Mouse (Mus musculus) embryonic fibroblast, embryonic 13.5 days (primary cell): Measurements from ENCODE around the gene Nt5dc2. TPM values are rescaled to one million over a fixed set of nuclear protein-coding genes. Genes with fewer than 3 reads are reported as not detected.

ENCODE experiments used
- H3K27ac ChIP-seq: 2 replicates; pipeline ENCODE4 v1.5.1; 2012; ENCODE audit warnings: low read length, control low read depth, inconsistent platforms; ENCODE audit not compliant: insufficient read depth
- H3K4me1 ChIP-seq: 2 replicates; pipeline ENCODE4 v1.6.1; 2011; ENCODE audit warnings: low read length; ENCODE audit not compliant: control insufficient read depth, insufficient read depth
- H3K4me3 ChIP-seq: 2 replicates; pipeline ENCODE4 v1.5.1; 2011; ENCODE audit warnings: mild to moderate bottlenecking, control low read depth, low read length; ENCODE audit not compliant: insufficient read depth
- CTCF ChIP-seq: IDR thresholded peaks from 2 replicates; pipeline ENCODE4 v1.5.1; 2011; ENCODE audit warnings: mild to moderate bottlenecking, control low read depth, low read length, moderate library complexity, borderline replicate concordance; ENCODE audit not compliant: insufficient read depth
- POLR2A ChIP-seq: IDR thresholded peaks from 2 replicates; pipeline ENCODE4 v1.6.1; 2011; ENCODE audit warnings: low read depth, mild to moderate bottlenecking, control low read depth, low read length, moderate library complexity
- polyA plus RNA-seq: library from polyadenylated mRNA; stranded (reverse); fragments of >200 nt; gene quantifications from 2 replicates; pipeline ENCODE4 v1.2.4, GENCODE M21; 2011; ENCODE audit warnings: low read depth; ENCODE audit not compliant: missing spikeins, insufficient read length

The Nt5dc2 gene
- polyA plus RNA-seq, 1 experiment = 119 TPM

GRCm38 (mm10) chr14:31179677-31180365 is 49.0 kb downstream of the Nt5dc2 start:
- H3K27ac ChIP-seq = no peak overlapping the region
- no peak for TF ChIP-seq POLR2A
- TF ChIP-seq CTCF = no peak
- no peak overlapping the region for H3K4me3 ChIP-seq
- H3K4me1 ChIP-seq = no peaks in the 10 kb centered on the region

- TF ChIP-seq POLR2A = no peak
- TF ChIP-seq CTCF = no peak
- H3K4me3 ChIP-seq = no peak overlapping the region
- H3K4me1 ChIP-seq = no peaks in the 10 kb centered on the region
- no peak overlapping the region for H3K27ac ChIP-seq
These were observed 50.7 kb downstream of the Nt5dc2 start for GRCm38 (mm10) chr14:31181512-31181911.

- TF ChIP-seq CTCF = no peak
- no peak for TF ChIP-seq POLR2A
These were observed 52.0 kb downstream of the Nt5dc2 start for GRCm38 (mm10) chr14:31182786-31183290.

GRCm38 (mm10) chr14:31183541-31183940 is 52.7 kb downstream of the Nt5dc2 start:
- H3K27ac ChIP-seq = no peak overlapping the region
- H3K4me3 ChIP-seq = no peak overlapping the region
- H3K4me1 ChIP-seq = peaks cover 2% of the 10 kb centered on the region; the same call in 1 of the 2 replicates
- no peak for TF ChIP-seq POLR2A
- TF ChIP-seq CTCF = no peak

More at GRCm38 (mm10) chr14:31182786-31183290, 52.0 kb downstream of the Nt5dc2 start:
- Histone ChIP-seq H3K27ac (no peak overlapping the region), H3K4me1 (no peaks in the 10 kb centered on the region), H3K4me3 (no peak overlapping the region)

GRCm38 (mm10) chr14:31184195-31184594 is 53.3 kb downstream of the Nt5dc2 start:
- H3K4me1 ChIP-seq = peaks cover 4% of the 10 kb centered on the region; the same call in 1 of the 2 replicates
- no peak overlapping the region for H3K27ac ChIP-seq
- H3K4me3 ChIP-seq = no peak overlapping the region
- TF ChIP-seq POLR2A (no peak), CTCF (no peak)

GRCm38 (mm10) chr14:31186656-31187055 is 55.8 kb downstream of the Nt5dc2 start:
- H3K4me1 ChIP-seq = peaks cover 10% of the 10 kb centered on the region
- TF ChIP-seq POLR2A (no peak), CTCF (no peak)
- H3K4me3 ChIP-seq = no peak overlapping the region
- no peak overlapping the region for H3K27ac ChIP-seq

Other genes starting within 250 kb of the Nt5dc2 start
- gene Itih4, start 244.6 kb upstream of the Nt5dc2 start, polyA plus RNA-seq = 0.13 TPM in 1 of 2 replicates, not detected in the other
- not detected in 2 replicates for gene Itih3, start 207.3 kb upstream of the Nt5dc2 start, polyA plus RNA-seq
- not detected in 2 replicates for gene Itih1, start 187.8 kb upstream of the Nt5dc2 start, polyA plus RNA-seq
- gene Nek4, start 179.7 kb upstream of the Nt5dc2 start, polyA plus RNA-seq = 7.5 and 9.6 TPM in 2 replicates
- gene Glt8d1, start 129.7 kb upstream of the Nt5dc2 start, polyA plus RNA-seq = 64.2 and 76.1 TPM in 2 replicates
- 465 and 483 TPM in 2 replicates for gene Spcs1, start 129.4 kb upstream of the Nt5dc2 start, polyA plus RNA-seq
- gene Pbrm1, start 111.9 kb upstream of the Nt5dc2 start, polyA plus RNA-seq = 83.9 and 99.0 TPM in 2 replicates
- gene Gnl3, start 111.9 kb upstream of the Nt5dc2 start, polyA plus RNA-seq = 151 and 168 TPM in 2 replicates
- gene Smim4, start 2.1 kb upstream of the Nt5dc2 start, polyA plus RNA-seq = 30.6 and 33.4 TPM in 2 replicates
- gene Stab1, start 37.6 kb downstream of the Nt5dc2 start, polyA plus RNA-seq = 1.7 and 7.3 TPM in 2 replicates
- gene Tnnc1, start 77.3 kb downstream of the Nt5dc2 start, polyA plus RNA-seq = 2.4 and 3.0 TPM in 2 replicates
- gene Nisch, start 85.9 kb downstream of the Nt5dc2 start, polyA plus RNA-seq = 457 and 524 TPM in 2 replicates
- 0.25 and 0.90 TPM in 2 replicates for gene Sema3g, start 86.8 kb downstream of the Nt5dc2 start, polyA plus RNA-seq
- gene Phf7, start 120.3 kb downstream of the Nt5dc2 start, polyA plus RNA-seq = 5.9 and 6.5 TPM in 2 replicates
- gene Bap1, start 120.4 kb downstream of the Nt5dc2 start, polyA plus RNA-seq = 26.3 and 37.4 TPM in 2 replicates
- gene Dnah1, start 192.8 kb downstream of the Nt5dc2 start, polyA plus RNA-seq = 0.40 and 1.5 TPM in 2 replicates
- gene Capn7, start 205.6 kb downstream of the Nt5dc2 start, polyA plus RNA-seq = 38.1 and 46.0 TPM in 2 replicates